Mouse (Mus musculus) intestine, embryonic 16.5 days (tissue): ENCODE measurements around the gene Mafk. TPM values are rescaled to one million over a fixed set of nuclear protein-coding genes. Genes with fewer than 3 reads are reported as not detected.
A peak's percentile ranks its signal among the peaks of the same experiment; 100 is the strongest.

ENCODE experiments used
- ATAC-seq: fragments of 200-750 bp; cut with Nextera tagmentation; 2 replicates; pipeline ENCODE4 v1.8.0; 2017; ENCODE audit warnings: moderate TSS enrichment, moderate library complexity
- H3K27ac ChIP-seq: fragments of 300-500 bp; sonication (generic); 2 replicates; pipeline ENCODE4 v1.5.1; 2014; ENCODE audit warnings: mild to moderate bottlenecking, low read length
- H3K27me3 ChIP-seq: fragments of 300-500 bp; sonication (generic); replicated peaks from 2 replicates; pipeline ENCODE4 v1.6.1; 2014; ENCODE audit warnings: low read length, control low read depth, mixed read lengths; ENCODE audit not compliant: control insufficient read depth, insufficient read depth
- H3K36me3 ChIP-seq: fragments of 300-500 bp; sonication (generic); 2 replicates; pipeline ENCODE4 v1.6.1; 2014; ENCODE audit warnings: low read length, control low read depth; ENCODE audit not compliant: control insufficient read depth, insufficient read depth
- H3K4me1 ChIP-seq: fragments of 300-500 bp; sonication (generic); 2 replicates; pipeline ENCODE4 v1.6.1; 2014; ENCODE audit warnings: low read length, control low read depth, mixed read lengths; ENCODE audit not compliant: control insufficient read depth, insufficient read depth
- H3K4me2 ChIP-seq: fragments of 300-500 bp; sonication (generic); 2 replicates; pipeline ENCODE4 v1.6.1; 2014; ENCODE audit warnings: low read depth, low read length, control low read depth
- H3K4me3 ChIP-seq: fragments of 300-500 bp; sonication (generic); 2 replicates; pipeline ENCODE4 v1.5.1; 2014; ENCODE audit warnings: mild to moderate bottlenecking, low read length
- H3K9ac ChIP-seq: fragments of 300-500 bp; sonication (generic); 2 replicates; pipeline ENCODE4 v1.6.1; 2014; ENCODE audit warnings: low read depth, low read length
- H3K9me3 ChIP-seq: fragments of 300-500 bp; sonication (generic); 2 replicates; pipeline ENCODE4 v1.6.1; 2016; ENCODE audit warnings: low read length, control low read depth; ENCODE audit not compliant: control insufficient read depth
- WGBS: fragments of 180-500 bp; shearing (Covaris S2); extraction: QIAGEN DNeasy Blood & Tissue Kit; methylation state at CpG from one replicate; pipeline ENCODE4 v1.1.7; 2014; 5-methylcytosine and 5-hydroxymethylcytosine counted together
- polyA plus RNA-seq: library from polyadenylated mRNA; unstranded; fragments of >200 nt; fragmentation: Nextera tagmentation; extraction: Ambion mirVana; gene quantifications from 2 replicates; pipeline ENCODE4 v1.2.1, GENCODE M21; 2015

The Mafk gene
- polyA plus RNA-seq, 1 experiment from 2014 or later: 25.2 TPM

DNA sequence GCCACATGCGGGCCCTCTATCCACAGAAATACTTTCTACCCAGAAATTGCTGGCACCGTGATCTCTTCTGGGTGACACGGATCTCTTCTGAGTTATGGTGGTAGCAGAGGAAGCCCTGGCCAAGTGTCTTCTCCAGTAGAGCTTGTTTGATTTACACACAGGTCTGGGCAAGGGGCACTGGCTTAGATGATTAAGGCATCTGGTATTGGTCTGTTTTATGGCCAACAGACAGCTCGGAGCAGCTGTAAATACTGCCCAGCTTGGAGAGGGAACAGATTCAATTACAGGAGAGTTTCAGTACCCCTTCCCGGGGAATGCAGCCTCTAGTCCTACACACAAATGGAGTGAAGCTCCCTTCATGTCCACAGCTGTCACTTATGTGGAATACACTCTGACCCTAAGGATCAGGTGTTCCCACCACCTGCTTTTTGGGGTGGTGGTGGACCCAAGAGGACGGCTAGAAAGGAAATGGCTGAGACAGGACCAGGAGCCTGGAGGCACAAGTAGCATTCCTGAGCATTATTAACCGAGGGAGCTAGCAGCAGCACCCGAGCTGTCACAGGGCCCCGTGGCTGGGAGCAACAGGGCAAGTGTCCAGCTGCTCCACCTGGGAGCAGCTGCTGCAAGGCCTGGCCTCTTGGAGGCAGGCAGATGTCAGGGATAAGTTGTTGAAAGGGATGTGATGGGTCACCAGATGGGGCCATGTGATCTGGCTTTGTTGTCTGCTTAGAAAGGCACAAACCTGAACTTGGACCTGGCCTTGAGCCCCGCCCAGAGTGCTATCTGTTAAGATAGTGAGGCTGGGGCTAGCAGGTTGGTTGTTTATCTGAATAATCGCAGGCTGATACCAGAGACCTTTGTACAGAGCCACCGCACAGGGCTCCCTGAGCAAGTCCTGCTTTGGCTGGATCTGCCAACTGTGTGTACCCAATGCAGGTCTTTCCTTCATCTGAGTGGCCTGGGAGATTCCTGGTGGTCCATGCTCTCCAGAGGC is 30.4 kb downstream of the Mafk start:
- ATAC-seq: peak; percentile 79
- peak overlapping the region; percentile 95 for H3K27ac ChIP-seq
- H3K27me3 ChIP-seq: no peaks in the 10 kb centered on the region
- peak overlapping the region; percentile 41 for H3K4me2 ChIP-seq
- H3K4me3 ChIP-seq: peak overlapping the region; percentile 39
- H3K4me1 ChIP-seq: peaks cover 23% of the 10 kb centered on the region
- 37% methylated on average over 12 of the region's 12 CpGs for WGBS
- H3K9me3 ChIP-seq: no peaks in the 10 kb centered on the region
- peak overlapping the region; percentile 68 for H3K9ac ChIP-seq
- H3K36me3 ChIP-seq: peaks cover 4% of the 10 kb centered on the region; the same call in 1 of the 2 replicates

DNA sequence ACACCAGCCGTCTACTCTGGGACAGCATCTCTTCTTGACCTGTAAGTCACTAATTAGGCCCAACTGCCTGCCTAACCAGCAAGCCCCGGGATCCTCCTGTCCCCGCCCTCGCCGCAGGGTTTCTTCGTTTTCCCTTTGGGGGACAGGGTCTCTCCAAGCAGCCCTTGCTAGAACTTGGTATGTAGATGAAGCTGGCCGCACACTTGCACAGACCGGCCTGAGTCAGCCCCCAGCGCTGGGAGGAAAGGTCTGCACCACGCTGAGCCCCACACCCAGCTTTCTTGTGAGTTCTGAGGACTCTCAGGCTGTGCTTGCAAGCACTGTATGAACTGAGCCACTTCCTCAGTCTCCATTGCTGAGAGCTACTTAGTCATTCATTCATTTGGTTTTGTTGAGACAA is 33.2 kb downstream of the Mafk start:
- Histone ChIP-seq H3K4me2 (no peak overlapping the region; the same call in 1 of the 2 replicates), H3K4me3 (no peak overlapping the region), H3K9ac (no peak overlapping the region), H3K36me3 (peaks cover 4% of the 10 kb centered on the region; the same call in 1 of the 2 replicates), H3K9me3 (no peaks in the 10 kb centered on the region), H3K27me3 (no peaks in the 10 kb centered on the region), H3K4me1 (peaks cover 23% of the 10 kb centered on the region), H3K27ac (no peak overlapping the region)
- ATAC-seq: no peak
- WGBS: 95% methylated on average over 10 of the region's 10 CpGs

DNA sequence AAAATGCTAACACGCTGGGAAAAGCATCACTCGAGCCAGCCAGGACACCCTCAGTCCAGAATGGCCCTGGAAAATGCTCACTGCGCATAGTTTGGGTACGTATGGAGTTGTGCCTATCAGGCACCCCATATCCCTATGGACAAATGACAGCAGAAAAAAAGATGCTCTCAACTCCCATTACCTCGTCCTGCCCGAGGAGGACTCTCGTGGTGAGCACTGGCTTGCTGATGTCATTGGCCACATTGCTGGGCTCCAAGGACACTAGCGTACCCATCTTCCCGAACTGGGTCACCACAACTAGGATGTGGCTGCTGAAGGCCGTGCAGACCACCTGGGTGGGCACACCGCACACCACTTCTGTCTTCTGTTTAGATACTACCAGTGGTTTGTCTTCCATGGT is 34.6 kb downstream of the Mafk start:
- Histone ChIP-seq H3K4me3 (peak overlapping the region; percentile 83), H3K9ac (peak overlapping the region; percentile 84), H3K36me3 (peaks cover 4% of the 10 kb centered on the region; the same call in 1 of the 2 replicates), H3K4me2 (peak overlapping the region; percentile 87), H3K4me1 (peaks cover 18% of the 10 kb centered on the region), H3K27me3 (no peaks in the 10 kb centered on the region), H3K27ac (no peak overlapping the region), H3K9me3 (no peaks in the 10 kb centered on the region)
- WGBS: 39% methylated on average over 11 of the region's 11 CpGs
- no peak for ATAC-seq

DNA sequence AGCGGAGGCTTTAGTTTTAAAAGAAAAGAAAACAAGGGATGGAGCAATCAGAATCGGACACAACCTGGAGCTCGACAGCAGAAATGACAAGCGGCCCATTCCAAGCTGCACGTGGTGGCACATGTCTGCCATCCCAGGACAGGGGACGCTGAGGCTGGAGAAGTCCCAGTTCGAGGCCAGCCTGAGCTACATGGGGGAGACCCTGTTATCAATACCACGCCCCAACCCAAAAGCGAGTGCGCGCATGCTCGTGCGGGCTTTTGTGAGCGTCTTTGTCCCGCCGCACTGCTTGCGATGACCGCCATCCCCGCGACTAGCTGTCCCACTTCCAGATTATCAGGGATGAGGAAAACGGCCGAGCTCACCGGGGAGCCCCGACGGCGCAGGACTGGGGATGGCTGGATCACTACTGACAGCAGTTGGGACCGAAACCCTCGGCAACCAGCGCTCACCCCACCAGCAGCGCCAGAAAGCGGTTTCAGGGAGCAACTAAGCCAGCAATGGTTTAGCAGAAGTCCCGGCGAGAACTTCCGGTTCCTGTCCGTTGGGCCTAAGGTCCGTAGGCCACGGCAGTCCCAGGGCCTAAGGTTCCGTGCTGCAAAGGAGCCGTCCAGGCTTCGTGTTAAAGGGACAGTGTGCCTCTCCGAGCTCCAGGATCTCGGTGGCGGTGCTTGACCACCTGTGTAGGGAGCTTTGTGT is 35.2 kb downstream of the Mafk start, which contains the start of the genes Gm26938 and Psmg3:
TSS of gene Gm26938 (minus strand) at position 51 of the 699 bp plus-strand sequence.
TSS of gene Psmg3 (minus strand) at position 529 of the 699 bp plus-strand sequence.
- Histone ChIP-seq H3K4me1 (peaks cover 13% of the 10 kb centered on the region), H3K36me3 (peaks cover 4% of the 10 kb centered on the region; the same call in 1 of the 2 replicates), H3K4me3 (peak within 1 kb of the TSS; percentile 83), H3K27me3 (no peaks in the 10 kb centered on the region), H3K9me3 (no peaks in the 10 kb centered on the region), H3K27ac (peak within 1 kb of the TSS; percentile 72), H3K9ac (peak within 1 kb of the TSS; percentile 84), H3K4me2 (peak within 1 kb of the TSS; percentile 87)
- peak; percentile 39 for ATAC-seq
- under 1% methylated on average over 43 of the region's 43 CpGs for WGBS

DNA sequence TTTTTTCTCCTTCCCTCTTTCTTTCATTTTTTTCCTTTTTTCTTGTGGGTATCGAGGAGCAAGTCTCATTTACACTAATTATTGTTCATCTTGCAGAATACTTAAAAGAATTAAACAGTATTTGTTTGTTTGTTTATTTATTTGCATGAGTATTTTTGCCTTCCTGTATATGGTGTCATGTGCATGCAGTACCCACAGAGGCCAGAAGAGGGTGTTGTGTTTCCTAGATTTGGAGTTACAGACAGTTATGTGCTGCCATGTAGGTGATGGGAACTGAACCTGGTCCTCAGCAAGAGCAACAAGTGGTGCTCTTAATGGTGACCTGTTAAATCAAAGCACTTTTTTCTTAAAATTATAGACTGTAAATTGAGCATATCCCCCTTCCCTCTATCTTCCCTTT is 36.3 kb downstream of the Mafk start:
- no peaks in the 10 kb centered on the region for H3K9me3 ChIP-seq
- ATAC-seq: no peak
- WGBS: 91% methylated on average over 1 of the region's 1 CpGs
- H3K4me3 ChIP-seq: no peak overlapping the region
- H3K36me3 ChIP-seq: peaks cover 4% of the 10 kb centered on the region; the same call in 1 of the 2 replicates
- H3K4me1 ChIP-seq: peaks cover 8% of the 10 kb centered on the region
- H3K27me3 ChIP-seq: no peaks in the 10 kb centered on the region
- no peak overlapping the region for H3K4me2 ChIP-seq
- no peak overlapping the region for H3K9ac ChIP-seq
- no peak overlapping the region for H3K27ac ChIP-seq

DNA sequence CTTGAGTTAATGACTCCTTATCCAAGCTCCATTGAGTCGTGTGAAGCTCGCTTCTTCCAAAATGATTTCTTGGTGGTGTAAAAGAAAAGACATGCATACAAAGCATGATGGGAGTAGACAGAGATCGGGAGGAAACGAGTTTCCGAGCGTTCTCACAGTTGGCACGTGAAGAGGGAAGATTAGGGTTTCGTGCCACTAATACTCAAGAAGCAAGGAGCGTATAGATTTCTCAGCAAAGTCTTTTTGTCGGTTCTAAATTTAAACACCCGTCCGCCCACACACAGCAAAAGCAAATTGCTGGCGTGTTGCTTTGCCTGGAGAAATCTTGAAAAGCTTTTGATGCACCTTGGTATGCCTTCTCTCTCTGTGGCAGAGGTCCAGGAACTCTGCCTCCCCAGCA is 38.1 kb downstream of the Mafk start:
- no peaks in the 10 kb centered on the region for H3K9me3 ChIP-seq
- no peak overlapping the region for H3K4me3 ChIP-seq
- no peaks in the 10 kb centered on the region for H3K36me3 ChIP-seq
- H3K9ac ChIP-seq: no peak overlapping the region
- 75% methylated on average over 13 of the region's 13 CpGs for WGBS
- no peak for ATAC-seq
- no peaks in the 10 kb centered on the region for H3K27me3 ChIP-seq
- no peak overlapping the region for H3K4me2 ChIP-seq
- no peak overlapping the region for H3K27ac ChIP-seq
- peaks cover 8% of the 10 kb centered on the region for H3K4me1 ChIP-seq

DNA sequence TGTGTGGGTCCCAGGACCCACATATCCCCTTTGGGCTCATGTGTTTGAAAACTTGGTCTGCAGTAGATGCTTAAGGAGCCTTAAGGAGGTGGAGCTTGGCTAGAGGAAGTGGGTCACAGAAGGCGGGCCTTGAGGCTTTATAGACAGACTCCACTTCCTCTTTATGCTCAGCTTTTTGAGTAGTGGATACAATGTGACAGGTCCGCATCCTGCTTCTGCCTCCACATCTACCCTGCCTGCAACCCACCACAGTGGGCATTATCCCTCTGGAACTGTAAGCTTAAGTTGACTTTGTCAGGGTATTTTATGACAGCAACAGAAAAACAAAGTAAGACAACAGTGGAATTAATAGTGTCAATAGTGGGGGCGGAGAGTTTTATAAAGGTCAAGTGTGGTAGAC is 39.4 kb downstream of the Mafk start:
- WGBS: 80% methylated on average over 3 of the region's 3 CpGs
- ATAC-seq: no peak
- no peaks in the 10 kb centered on the region for H3K9me3 ChIP-seq
- no peaks in the 10 kb centered on the region for H3K36me3 ChIP-seq
- H3K27ac ChIP-seq: no peak overlapping the region
- H3K9ac ChIP-seq: no peak overlapping the region
- no peak overlapping the region for H3K4me2 ChIP-seq
- H3K4me3 ChIP-seq: no peak overlapping the region
- 0 out of 2 replicates have a peak, but pooled peaks cover 2% of the 10 kb centered on the region for H3K27me3 ChIP-seq
- H3K4me1 ChIP-seq: peaks cover 4% of the 10 kb centered on the region

DNA sequence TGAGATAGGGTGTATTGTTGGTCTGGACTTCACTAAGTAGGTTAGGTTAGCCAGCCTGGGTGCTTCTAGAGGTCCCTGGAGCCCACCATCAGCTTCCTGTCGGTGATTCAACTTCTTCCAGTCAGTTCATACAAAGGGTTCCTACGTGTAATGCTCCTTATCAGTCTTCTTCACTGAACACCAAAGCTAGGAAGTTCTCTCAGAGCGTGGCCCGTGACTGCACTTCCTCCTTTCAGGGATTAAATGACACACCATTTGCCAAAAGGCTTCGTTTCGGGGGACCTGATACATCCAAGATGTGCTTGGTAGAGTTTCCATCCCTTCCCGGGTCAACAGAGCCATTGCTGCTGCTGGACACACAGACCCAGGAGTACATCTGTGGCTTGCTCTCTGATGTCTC is 40.8 kb downstream of the Mafk start:
- no peak overlapping the region for H3K9ac ChIP-seq
- H3K27ac ChIP-seq: no peak overlapping the region
- no peak for ATAC-seq
- no peak overlapping the region for H3K4me3 ChIP-seq
- H3K36me3 ChIP-seq: no peaks in the 10 kb centered on the region
- H3K27me3 ChIP-seq: 0 out of 2 replicates have a peak, but pooled peaks cover 2% of the 10 kb centered on the region
- H3K4me2 ChIP-seq: no peak overlapping the region
- H3K9me3 ChIP-seq: no peaks in the 10 kb centered on the region
- WGBS: 78% methylated on average over 7 of the region's 7 CpGs
- no peaks in the 10 kb centered on the region for H3K4me1 ChIP-seq

DNA sequence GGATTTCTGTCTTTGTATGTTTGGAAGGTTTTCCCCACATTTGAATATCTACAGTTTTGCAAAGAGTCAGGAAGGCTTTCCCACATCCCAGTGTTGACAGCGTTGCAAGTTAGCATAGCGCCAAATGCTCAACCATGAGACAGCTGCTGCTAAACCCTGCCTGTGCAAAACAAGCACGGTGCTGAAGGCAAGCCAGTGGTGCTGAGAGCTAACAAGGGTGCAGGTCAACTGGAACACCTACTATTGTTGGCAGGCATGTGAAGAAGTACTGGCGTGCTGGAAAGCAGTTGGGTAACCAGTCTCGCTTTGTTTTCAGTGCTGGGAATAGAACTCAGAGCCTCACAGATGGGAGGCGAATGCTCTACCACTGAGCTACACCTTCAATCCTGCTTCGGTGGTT is 44.4 kb downstream of the Mafk start:
- Histone ChIP-seq H3K27me3 (0 out of 2 replicates have a peak, but pooled peaks cover 2% of the 10 kb centered on the region), H3K9me3 (no peaks in the 10 kb centered on the region), H3K36me3 (no peaks in the 10 kb centered on the region), H3K27ac (no peak overlapping the region), H3K4me3 (no peak overlapping the region), H3K4me1 (no peaks in the 10 kb centered on the region), H3K4me2 (no peak overlapping the region), H3K9ac (no peak overlapping the region)
- WGBS: 87% methylated on average over 7 of the region's 7 CpGs
- no peak for ATAC-seq
